Mouse (Mus musculus) G1E-ER4 (cell line): ENCODE data around the gene Atg13. TPM values are rescaled to one million over a fixed set of nuclear protein-coding genes. Genes with fewer than 3 reads are reported as not detected.

Experiments used
- GATA1 ChIP-seq: IDR thresholded peaks from one replicate; pipeline ENCODE4 v1.8.0; 2012; ENCODE audit warnings: low read length, inconsistent platforms
- polyA plus RNA-seq: library from polyadenylated mRNA; stranded (reverse); fragments of >175 nt; gene quantifications from 2 replicates; pipeline ENCODE4 v1.2.3, GENCODE M21; 2012

The Atg13 gene
- 30.5 and 32.9 TPM in 2 replicates for polyA plus RNA-seq

- no peak for TF ChIP-seq GATA1
Measured at GRCm38 (mm10) chr2:91710272-91711234, at the start of gene Atg13, which contains the start of gene Harbi1. Atg13 (minus strand) TSS chr2:91710576. Harbi1 (plus strand) TSS chr2:91710852.

GRCm38 (mm10) chr2:91749811-91750261 lies 39.5 kb upstream of the Atg13 start:
- TF ChIP-seq GATA1, result no peak

- TF ChIP-seq GATA1, result no peak
Measured at GRCm38 (mm10) chr2:91744686-91745085, 34.3 kb upstream of the Atg13 start.

- no peak for TF ChIP-seq GATA1
Measured at GRCm38 (mm10) chr2:91739586-91739985, 29.2 kb upstream of the Atg13 start.

GRCm38 (mm10) chr2:91735221-91735620 lies 24.8 kb upstream of the Atg13 start:
- no peak for TF ChIP-seq GATA1

- TF ChIP-seq GATA1, result no peak
Measured at GRCm38 (mm10) chr2:91729971-91730821, 19.8 kb upstream of the Atg13 start, which contains the start of gene Ambra1. Ambra1 (plus strand) TSS chr2:91730134.

GRCm38 (mm10) chr2:91729571-91729970 lies 19.2 kb upstream of the Atg13 start:
- no peak for TF ChIP-seq GATA1

- no peak for TF ChIP-seq GATA1
Measured at GRCm38 (mm10) chr2:91727011-91727410, 16.6 kb upstream of the Atg13 start.

- no peak for TF ChIP-seq GATA1
Measured at GRCm38 (mm10) chr2:91724716-91725115, 14.3 kb upstream of the Atg13 start.

GRCm38 (mm10) chr2:91723951-91724350 lies 13.6 kb upstream of the Atg13 start:
- TF ChIP-seq GATA1, result no peak

- TF ChIP-seq GATA1, result no peak
Measured at GRCm38 (mm10) chr2:91723382-91723781, 13.0 kb upstream of the Atg13 start.

- no peak for TF ChIP-seq GATA1
Measured at GRCm38 (mm10) chr2:91718276-91718675, 7.9 kb upstream of the Atg13 start.

- no peak for TF ChIP-seq GATA1
Measured at GRCm38 (mm10) chr2:91714921-91715320, 4.5 kb upstream of the Atg13 start.

GRCm38 (mm10) chr2:91711256-91711925 lies 1.0 kb upstream of the Atg13 start:
- TF ChIP-seq GATA1, result no peak

GRCm38 (mm10) chr2:91708361-91708760 lies 2.0 kb downstream of the Atg13 start:
- TF ChIP-seq GATA1, result no peak

GRCm38 (mm10) chr2:91706456-91706855 lies 3.9 kb downstream of the Atg13 start:
- TF ChIP-seq GATA1, result no peak
